Mouse (Mus musculus): ENCODE measurements around the gene Stambp.

- no peak for TF ChIP-seq CTCF (IDR thresholded peaks at IDR 0.05; ENCODE audit: low read depth, low read length)
- TF ChIP-seq POLR2A (IDR thresholded peaks at IDR 0.05; ENCODE audit: insufficient read depth, low read length): no peak
Observed at GRCm38 (mm10) chr6:83503361-83503760, 69.2 kb downstream of the Stambp start.

Measured in ES-Bruce4 (cell line).